Mouse (Mus musculus): ENCODE data around the gene Slc25a19. TPM values are rescaled to one million over a fixed set of nuclear protein-coding genes. Genes with fewer than 3 reads are reported as not detected.

Slc25a19 gene
- polyA plus RNA-seq, 1 experiment from 2014 or later, result 24.3 TPM

DNA sequence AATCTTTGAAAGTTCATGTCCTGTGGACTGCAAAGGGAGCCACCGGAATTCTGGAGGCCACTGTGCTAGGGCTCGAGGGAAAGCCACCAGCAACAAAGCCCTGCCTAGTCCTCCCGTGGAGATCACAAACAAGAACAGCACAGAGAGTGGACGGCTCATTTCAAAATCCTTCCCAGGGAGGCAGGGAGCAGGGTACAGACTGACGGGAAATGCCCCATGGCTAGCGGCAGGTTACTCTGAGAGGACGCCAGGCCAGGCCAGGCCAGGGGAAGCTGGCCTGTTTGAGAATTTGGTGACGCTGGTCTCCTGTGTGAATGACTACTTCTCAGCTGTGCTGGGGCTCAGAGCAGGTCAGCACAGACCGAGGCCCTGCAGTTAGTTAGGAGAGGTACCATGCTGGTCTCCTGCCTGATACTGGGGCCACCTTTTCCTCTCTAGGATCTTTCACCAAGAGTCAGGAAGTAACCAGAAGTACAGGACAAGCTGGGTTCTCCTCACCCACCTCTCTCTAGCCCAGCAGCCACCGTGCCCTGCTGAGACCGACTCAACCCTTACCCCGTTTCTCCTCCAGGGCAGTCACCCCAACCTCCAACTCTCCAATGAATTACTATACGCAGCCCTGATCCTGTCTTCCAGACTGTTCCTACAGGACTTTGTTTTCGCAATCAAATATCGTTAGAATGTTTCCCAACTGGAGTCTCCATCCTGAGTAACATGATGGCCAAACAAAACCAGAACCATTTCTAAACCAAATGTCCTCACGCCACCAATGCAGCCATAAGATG lies 9.2 kb downstream of the Slc25a19 start:
- no peak for ATAC-seq (ENCODE audit: insufficient number of reproducible peaks, insufficient read depth, low FRiP score, low read depth)
- Histone ChIP-seq H3K9ac (replicated peaks; ENCODE audit: low read depth, low read length) (no peak overlapping the region), H3K27me3 (ENCODE audit: control insufficient read depth, insufficient read depth, low read length) (no peaks in the 10 kb centered on the region), H3K9me3 (ENCODE audit: control insufficient read depth, low read depth, low read length) (no peaks in the 10 kb centered on the region), H3K4me3 (ENCODE audit: low read depth, low read length) (no peak overlapping the region), H3K27ac (ENCODE audit: low read length) (no peak overlapping the region), H3K36me3 (ENCODE audit: control insufficient read depth, insufficient read depth, low read length) (peaks cover 22% of the 10 kb centered on the region), H3K4me1 (ENCODE audit: control insufficient read depth, insufficient read depth, low read length) (no peaks in the 10 kb centered on the region), H3K4me2 (replicated peaks; ENCODE audit: low read depth, low read length) (no peak overlapping the region)
- WGBS, result 91% methylated on average over 16 of the region's 16 CpGs

DNA sequence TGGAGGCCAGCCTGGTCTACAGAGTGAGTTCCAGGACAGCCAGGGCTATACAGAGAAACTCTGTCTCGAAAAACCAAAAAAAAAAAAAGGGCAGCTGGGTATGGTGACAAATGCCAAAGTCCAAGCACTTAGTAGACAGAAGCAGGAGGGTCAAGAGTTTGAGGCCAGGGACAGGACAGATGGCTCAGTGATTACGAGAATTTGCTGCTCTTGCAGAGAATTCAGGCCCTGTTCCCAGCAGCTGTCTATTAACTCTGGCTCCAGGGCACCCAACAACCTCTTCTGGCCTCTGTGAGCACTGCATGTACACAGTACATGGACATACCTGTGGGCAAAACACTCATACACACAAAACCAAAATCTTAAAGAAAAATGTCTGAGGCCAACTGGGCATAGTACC lies 10.1 kb downstream of the Slc25a19 start:
- Histone ChIP-seq H3K9ac (replicated peaks; ENCODE audit: low read depth, low read length) (no peak overlapping the region), H3K4me1 (ENCODE audit: control insufficient read depth, insufficient read depth, low read length) (peaks cover 6% of the 10 kb centered on the region; the same call in 1 of the 2 replicates), H3K36me3 (ENCODE audit: control insufficient read depth, insufficient read depth, low read length) (peaks cover 22% of the 10 kb centered on the region), H3K4me3 (ENCODE audit: low read depth, low read length) (no peak overlapping the region), H3K9me3 (ENCODE audit: control insufficient read depth, low read depth, low read length) (no peaks in the 10 kb centered on the region), H3K4me2 (replicated peaks; ENCODE audit: low read depth, low read length) (no peak overlapping the region), H3K27me3 (ENCODE audit: control insufficient read depth, insufficient read depth, low read length) (no peaks in the 10 kb centered on the region), H3K27ac (ENCODE audit: low read length) (no peak overlapping the region)
- no peak for ATAC-seq (ENCODE audit: insufficient number of reproducible peaks, insufficient read depth, low FRiP score, low read depth)
- WGBS, result 89% methylated on average over 2 of the region's 2 CpGs

DNA sequence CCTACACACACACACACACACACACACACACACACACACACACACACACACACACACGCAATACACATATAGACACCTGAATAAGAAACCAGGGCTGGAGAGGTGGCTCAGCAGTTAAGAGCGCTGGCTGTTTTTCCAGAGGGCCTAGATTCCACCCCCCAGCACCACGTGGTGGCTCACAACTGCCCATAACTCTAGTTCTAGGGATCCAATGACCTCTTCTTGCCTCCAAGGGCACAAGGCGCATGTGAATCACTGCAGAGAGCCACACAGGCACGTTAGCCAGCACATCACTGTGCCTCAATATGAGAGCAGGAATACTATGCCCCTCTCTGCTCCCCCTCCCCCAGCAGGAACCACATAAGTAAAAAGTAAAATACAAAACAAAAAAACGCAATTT lies 11.2 kb downstream of the Slc25a19 start:
- Histone ChIP-seq H3K27ac (ENCODE audit: low read length) (no peak overlapping the region), H3K4me3 (ENCODE audit: low read depth, low read length) (no peak overlapping the region), H3K4me1 (ENCODE audit: control insufficient read depth, insufficient read depth, low read length) (peaks cover 7% of the 10 kb centered on the region; the same call in 1 of the 2 replicates), H3K9me3 (ENCODE audit: control insufficient read depth, low read depth, low read length) (no peaks in the 10 kb centered on the region), H3K36me3 (ENCODE audit: control insufficient read depth, insufficient read depth, low read length) (peaks cover 11% of the 10 kb centered on the region), H3K27me3 (ENCODE audit: control insufficient read depth, insufficient read depth, low read length) (no peaks in the 10 kb centered on the region), H3K9ac (replicated peaks; ENCODE audit: low read depth, low read length) (no peak overlapping the region), H3K4me2 (replicated peaks; ENCODE audit: low read depth, low read length) (no peak overlapping the region)
- ATAC-seq (ENCODE audit: insufficient number of reproducible peaks, insufficient read depth, low FRiP score, low read depth), result no peak
- 82% methylated on average over 6 of the region's 6 CpGs for WGBS

DNA sequence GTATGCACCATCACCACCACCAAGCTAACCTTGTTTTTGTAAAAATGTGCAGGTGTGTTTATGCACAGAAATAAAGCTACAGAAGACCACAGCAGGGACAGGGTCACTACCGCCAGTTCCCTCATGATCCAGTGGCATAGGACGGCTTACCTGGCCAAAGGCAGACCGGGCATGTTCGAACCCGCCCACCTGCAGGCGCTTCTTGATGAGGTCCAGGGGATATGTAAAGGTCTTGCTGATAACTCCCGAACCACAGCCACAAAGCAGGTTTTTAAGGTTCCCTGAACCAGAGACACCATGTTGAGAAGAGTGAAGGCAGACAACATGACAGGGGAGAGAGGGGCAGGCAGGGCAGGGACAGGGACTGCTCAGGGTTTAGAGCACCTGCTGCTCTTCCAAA lies 11.7 kb downstream of the Slc25a19 start:
- Histone ChIP-seq H3K4me2 (replicated peaks; ENCODE audit: low read depth, low read length) (no peak overlapping the region), H3K36me3 (ENCODE audit: control insufficient read depth, insufficient read depth, low read length) (peaks cover 9% of the 10 kb centered on the region), H3K4me3 (ENCODE audit: low read depth, low read length) (no peak overlapping the region), H3K4me1 (ENCODE audit: control insufficient read depth, insufficient read depth, low read length) (peaks cover 12% of the 10 kb centered on the region; the same call in 1 of the 2 replicates), H3K9me3 (ENCODE audit: control insufficient read depth, low read depth, low read length) (no peaks in the 10 kb centered on the region), H3K9ac (replicated peaks; ENCODE audit: low read depth, low read length) (no peak overlapping the region), H3K27ac (ENCODE audit: low read length) (no peak overlapping the region), H3K27me3 (ENCODE audit: control insufficient read depth, insufficient read depth, low read length) (no peaks in the 10 kb centered on the region)
- 87% methylated on average over 7 of the region's 7 CpGs for WGBS
- ATAC-seq (ENCODE audit: insufficient number of reproducible peaks, insufficient read depth, low FRiP score, low read depth), result no peak

DNA sequence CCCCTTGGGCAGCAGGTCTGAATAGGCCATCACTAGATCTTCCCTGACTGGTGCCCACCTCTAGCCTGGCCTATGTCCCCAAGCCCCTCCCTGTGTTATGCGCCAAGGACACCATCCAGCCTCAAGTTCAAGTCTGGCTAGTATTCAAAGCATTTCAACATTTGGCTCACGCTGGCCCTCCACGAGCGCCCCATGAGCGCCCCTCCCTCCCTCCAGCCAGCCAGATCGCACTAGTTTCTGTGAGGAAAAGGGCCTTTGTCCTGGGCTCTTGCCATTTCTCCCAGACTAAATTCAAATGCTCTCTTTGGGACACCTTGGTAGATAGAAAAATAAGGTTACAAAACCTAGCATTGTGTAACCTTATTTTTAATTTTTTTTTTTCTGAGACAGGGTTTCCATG lies 12.2 kb downstream of the Slc25a19 start:
- ATAC-seq (ENCODE audit: insufficient number of reproducible peaks, insufficient read depth, low FRiP score, low read depth), result no peak
- peaks cover 6% of the 10 kb centered on the region; the same call in 1 of the 2 replicates for H3K36me3 ChIP-seq (ENCODE audit: control insufficient read depth, insufficient read depth, low read length)
- peaks cover 15% of the 10 kb centered on the region; the same call in 1 of the 2 replicates for H3K4me1 ChIP-seq (ENCODE audit: control insufficient read depth, insufficient read depth, low read length)
- no peaks in the 10 kb centered on the region for H3K9me3 ChIP-seq (ENCODE audit: control insufficient read depth, low read depth, low read length)
- 89% methylated on average over 6 of the region's 6 CpGs for WGBS
- H3K27ac ChIP-seq (ENCODE audit: low read length), result no peak overlapping the region
- H3K4me3 ChIP-seq (ENCODE audit: low read depth, low read length), result no peak overlapping the region
- no peak overlapping the region for H3K4me2 ChIP-seq (replicated peaks; ENCODE audit: low read depth, low read length)
- no peaks in the 10 kb centered on the region for H3K27me3 ChIP-seq (ENCODE audit: control insufficient read depth, insufficient read depth, low read length)
- no peak overlapping the region for H3K9ac ChIP-seq (replicated peaks; ENCODE audit: low read depth, low read length)

DNA sequence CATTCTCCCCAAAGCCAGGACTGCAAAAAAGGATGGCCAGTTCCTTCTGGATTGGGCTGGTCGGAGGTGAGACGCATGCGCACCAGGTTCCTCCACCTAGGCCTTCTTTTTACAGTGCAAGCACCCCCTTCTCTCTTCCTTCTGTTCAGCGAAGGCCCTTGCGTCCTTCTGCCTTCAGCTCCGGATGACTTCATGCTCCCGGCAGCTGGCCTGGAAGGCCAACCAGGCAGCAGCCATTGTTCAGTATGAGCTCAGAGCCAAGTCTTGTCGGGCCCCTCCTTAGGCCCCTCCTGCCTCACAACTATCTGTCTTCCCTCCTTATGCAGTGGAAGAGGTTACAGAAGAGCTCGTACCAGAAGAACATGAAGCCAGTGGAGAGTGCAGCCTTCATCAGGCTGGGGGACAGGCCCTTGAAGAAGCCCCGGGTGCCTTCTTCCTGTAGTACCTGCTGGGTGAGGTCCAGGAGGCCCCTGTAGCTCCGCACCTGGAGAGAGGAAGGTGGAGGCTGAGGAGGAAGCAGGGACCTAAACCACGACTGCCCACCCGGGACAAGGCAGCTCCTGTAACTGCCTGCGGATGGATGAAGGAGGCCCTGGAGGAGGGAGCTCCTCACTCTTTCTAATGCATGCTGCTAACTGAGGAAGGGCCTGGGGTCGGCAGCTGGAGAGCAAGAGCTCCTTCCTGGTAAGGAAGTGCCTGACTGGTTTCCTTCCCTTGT lies 12.8 kb downstream of the Slc25a19 start:
- Histone ChIP-seq H3K27me3 (ENCODE audit: control insufficient read depth, insufficient read depth, low read length) (no peaks in the 10 kb centered on the region), H3K4me3 (ENCODE audit: low read depth, low read length) (no peak overlapping the region), H3K27ac (ENCODE audit: low read length) (peak overlapping the region; percentile 13; the same call in 1 of the 2 replicates), H3K4me1 (ENCODE audit: control insufficient read depth, insufficient read depth, low read length) (peaks cover 15% of the 10 kb centered on the region; the same call in 1 of the 2 replicates), H3K9ac (replicated peaks; ENCODE audit: low read depth, low read length) (no peak overlapping the region), H3K9me3 (ENCODE audit: control insufficient read depth, low read depth, low read length) (no peaks in the 10 kb centered on the region), H3K36me3 (ENCODE audit: control insufficient read depth, insufficient read depth, low read length) (peaks cover 4% of the 10 kb centered on the region; the same call in 1 of the 2 replicates), H3K4me2 (replicated peaks; ENCODE audit: low read depth, low read length) (no peak overlapping the region)
- WGBS, result 76% methylated on average over 15 of the region's 15 CpGs
- ATAC-seq (ENCODE audit: insufficient number of reproducible peaks, insufficient read depth, low FRiP score, low read depth), result no peak

DNA sequence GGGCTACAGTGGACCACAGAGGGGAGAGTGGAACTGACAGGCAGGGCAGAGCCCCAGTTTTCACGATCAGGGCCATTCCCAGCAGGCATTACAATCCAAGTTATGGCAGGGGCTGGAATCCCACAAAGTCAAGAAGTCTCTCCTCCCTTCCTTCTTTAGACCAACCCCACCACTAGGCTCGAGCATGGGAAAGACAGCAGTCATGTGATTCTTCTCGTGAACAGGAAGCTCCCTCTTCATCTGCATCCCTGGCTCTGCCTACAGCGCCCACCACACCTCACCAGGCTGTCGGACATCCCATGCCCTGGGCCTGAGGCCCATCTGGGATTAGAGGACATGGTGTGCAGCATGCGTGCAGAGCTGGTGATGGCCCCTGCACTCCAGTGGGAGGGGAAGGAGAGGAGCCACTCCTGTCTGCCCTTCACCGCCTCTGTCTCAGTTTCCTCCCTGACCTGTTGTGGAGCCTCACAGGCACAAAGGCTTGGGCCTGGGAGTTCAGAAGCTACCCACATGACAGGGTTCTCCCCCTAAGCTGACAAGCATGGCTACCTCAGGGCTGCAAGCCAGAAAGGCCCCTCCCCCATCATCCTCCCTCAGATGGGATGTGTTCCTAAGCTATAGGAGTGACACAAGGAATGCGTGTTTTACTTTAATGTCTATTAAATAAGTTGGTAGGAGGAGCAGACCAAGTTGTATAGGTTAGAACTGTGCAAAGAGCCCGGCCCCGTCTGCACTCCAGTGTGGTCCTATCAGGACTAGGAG lies 13.6 kb downstream of the Slc25a19 start:
- Histone ChIP-seq H3K36me3 (ENCODE audit: control insufficient read depth, insufficient read depth, low read length) (no peaks in the 10 kb centered on the region), H3K27me3 (ENCODE audit: control insufficient read depth, insufficient read depth, low read length) (no peaks in the 10 kb centered on the region), H3K4me1 (ENCODE audit: control insufficient read depth, insufficient read depth, low read length) (peaks cover 15% of the 10 kb centered on the region; the same call in 1 of the 2 replicates), H3K9me3 (ENCODE audit: control insufficient read depth, low read depth, low read length) (no peaks in the 10 kb centered on the region), H3K9ac (replicated peaks; ENCODE audit: low read depth, low read length) (no peak overlapping the region), H3K4me3 (ENCODE audit: low read depth, low read length) (no peak overlapping the region), H3K27ac (ENCODE audit: low read length) (peak overlapping the region; percentile 13; the same call in 1 of the 2 replicates), H3K4me2 (replicated peaks; ENCODE audit: low read depth, low read length) (no peak overlapping the region)
- ATAC-seq (ENCODE audit: insufficient number of reproducible peaks, insufficient read depth, low FRiP score, low read depth), result no peak
- WGBS, result 82% methylated on average over 10 of the region's 10 CpGs

Measured in stomach, embryonic 14.5 days (tissue).